Mouse (Mus musculus) ovary, adult 2 months (tissue): Measurements from ENCODE around the gene Xpo1. TPM values are rescaled to one million over a fixed set of nuclear protein-coding genes. Genes with fewer than 3 reads are reported as not detected.

Source experiments
- polyA plus RNA-seq: library from polyadenylated mRNA; depleted of rRNA; stranded (reverse); fragments of >200 nt; gene quantifications from 2 replicates; pipeline ENCODE4 v1.2.3, GENCODE M21; 2012; rRNA removed

Xpo1 gene
- 5.9 and 6.9 TPM in 2 replicates for polyA plus RNA-seq

DNA sequence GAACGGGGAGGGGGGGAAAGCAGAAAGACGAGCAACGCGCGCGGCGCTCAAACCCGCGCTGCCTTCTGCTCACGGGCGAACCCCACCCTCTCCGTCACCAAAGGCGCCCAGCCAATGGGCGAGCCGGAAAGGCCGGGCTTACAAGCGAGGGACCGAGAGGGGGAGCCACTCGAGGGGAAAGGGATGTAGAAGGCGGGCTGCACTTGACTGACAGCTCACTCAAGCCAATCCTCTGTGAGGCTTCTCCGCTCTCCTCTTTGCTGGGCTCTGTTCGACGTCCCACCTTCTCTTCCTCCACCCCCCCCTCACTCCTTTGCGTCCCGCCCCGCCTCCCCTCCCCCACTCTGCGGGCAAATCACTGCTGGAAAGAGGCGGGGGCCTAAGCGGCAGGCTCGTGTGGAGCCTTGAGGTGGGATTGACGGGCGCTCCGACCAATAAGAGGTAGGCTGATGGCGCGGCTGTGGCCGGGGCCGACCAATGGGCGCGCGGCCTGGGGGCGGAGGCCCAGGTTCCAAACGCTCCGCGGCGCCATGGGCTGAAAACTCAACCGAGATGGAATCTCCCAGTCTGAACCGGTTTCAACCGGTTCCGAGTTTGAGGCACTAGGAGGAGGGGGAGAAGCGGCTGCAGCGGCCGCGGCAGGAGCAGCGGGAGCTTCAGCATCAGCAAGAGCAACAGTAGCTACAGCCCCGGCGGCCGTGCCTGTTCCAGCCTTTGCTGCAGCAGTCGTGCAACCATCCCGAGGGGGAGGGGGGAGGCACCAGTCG is at the start of gene Xpo1:
Gene Xpo1, plus strand, starts transcription at position 615 of the 767 bp plus-strand sequence.

GRCm38 (mm10) chr11:23306764-23307565 is 51.1 kb downstream of the Xpo1 start, which contains the start of gene Usp34:
Gene Usp34 (plus strand): TSS chr11:23306895.

Other genes starting within 250 kb of the Xpo1 start
- 1.7 TPM in 2 replicates for gene Fam161a, start 248.5 kb upstream of the Xpo1 start, polyA plus RNA-seq
- gene Usp34, start 50.9 kb downstream of the Xpo1 start, polyA plus RNA-seq = 6.1 and 7.2 TPM in 2 replicates
- 18.5 and 24.1 TPM in 2 replicates for gene Ahsa2, start 242.0 kb downstream of the Xpo1 start, polyA plus RNA-seq